Mouse (Mus musculus): ENCODE results near the gene Fmnl3.
"Not testable (repeated sequence)": the region's sequence is repeated elsewhere in the genome, so short reads cannot be mapped to it uniquely, and the experiment has no call there.

Fmnl3 gene

DNA sequence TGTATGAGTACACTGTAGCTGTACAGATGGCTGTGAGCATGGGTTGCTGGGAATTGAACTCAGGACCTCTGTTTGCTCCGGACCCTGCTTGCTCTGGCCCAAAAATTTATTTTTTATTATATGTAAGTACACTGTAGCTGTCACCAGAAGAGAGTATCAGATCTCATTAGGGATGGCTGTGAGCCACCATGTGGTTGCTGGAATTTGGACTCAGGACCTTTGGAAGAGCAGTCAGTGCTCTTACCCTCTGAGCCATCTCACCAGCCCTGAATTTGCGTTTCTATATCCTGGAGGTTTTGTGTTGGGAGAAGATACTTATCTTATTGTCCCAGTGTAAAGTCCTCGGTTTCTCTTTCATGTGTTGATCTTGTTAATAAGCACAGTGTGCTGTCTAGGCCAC is 16.5 kb upstream of the Fmnl3 start:
- DNase-seq = no peak

DNA sequence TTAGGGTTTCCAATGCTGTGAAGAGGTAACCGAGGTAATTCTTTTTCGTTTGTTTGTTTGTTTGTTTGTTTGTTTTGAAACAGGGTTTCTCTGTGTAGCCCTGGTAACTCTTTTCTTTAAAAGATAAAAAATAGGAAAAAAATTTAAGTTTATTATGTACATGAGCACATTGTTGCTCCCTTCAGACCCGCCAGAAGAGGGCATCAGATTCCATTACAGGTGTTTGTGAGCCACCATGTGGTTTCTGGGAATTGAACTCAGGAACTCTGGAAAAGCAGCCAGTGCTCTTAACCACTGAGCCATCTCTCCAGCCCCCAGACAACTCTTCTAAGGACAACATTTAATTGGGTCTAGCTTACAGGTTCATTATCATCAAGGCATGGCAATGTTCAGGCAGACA is 15.8 kb upstream of the Fmnl3 start:
- not testable (repeated sequence) for DNase-seq

DNA sequence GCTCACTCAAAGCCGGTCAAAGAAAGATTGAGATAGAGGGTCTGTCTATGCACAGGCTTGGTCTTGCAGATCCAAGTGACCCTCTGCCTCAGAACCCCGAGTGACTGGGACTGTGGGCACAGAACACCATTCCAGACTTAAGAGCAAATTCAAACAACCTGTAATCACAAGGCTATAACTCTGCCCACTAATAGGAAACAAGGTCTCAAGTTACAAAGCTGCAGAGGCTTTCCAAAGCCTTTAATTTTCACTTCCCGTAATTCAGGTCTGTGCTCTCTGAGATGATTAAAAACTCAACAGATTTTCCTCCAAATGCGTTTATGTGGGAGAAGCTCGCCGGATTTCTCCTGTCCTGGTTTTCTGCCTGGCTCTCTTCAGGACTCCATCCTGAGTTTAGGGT is 13.8 kb upstream of the Fmnl3 start:
- DNase-seq = no peak

DNA sequence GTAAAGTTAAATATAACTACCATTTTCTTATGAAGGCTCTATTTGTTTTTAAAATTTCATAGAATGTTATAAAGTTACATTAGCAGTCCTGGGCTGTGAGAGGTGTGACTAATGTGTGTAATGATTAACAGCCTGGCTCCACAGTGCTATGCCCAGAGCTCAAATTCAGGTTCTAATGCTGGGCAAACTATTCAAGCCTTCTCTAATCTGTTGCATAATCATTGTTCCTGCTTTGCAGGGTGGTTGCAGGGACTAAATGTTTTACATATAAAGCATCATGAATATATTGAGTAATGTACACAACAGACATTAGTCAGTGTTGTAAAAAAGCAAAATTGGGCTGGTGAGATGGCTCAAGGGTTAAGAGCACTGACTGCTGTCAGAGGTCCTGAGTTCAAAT is 12.6 kb upstream of the Fmnl3 start:
- DNase-seq = no peak

DNA sequence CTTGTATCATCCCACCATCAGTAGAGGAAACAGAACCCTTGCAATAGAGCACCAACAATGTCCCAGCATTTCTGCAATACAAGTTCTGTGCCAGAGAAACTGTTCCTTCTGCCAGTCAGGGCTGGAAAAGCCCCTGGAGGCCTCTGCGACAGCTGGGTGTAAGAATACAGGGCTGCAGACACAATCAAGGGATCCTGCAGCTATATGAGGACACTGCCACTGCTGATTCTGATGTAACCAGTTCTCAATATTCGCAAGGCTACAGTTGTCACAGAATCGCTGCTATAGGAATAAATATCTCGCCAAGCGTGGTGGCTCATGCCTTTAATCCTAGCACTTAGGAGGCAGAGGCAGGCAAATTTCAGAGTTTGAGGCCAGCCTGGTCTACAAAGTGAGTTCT is 6.0 kb upstream of the Fmnl3 start:
- no peak for DNase-seq

DNA sequence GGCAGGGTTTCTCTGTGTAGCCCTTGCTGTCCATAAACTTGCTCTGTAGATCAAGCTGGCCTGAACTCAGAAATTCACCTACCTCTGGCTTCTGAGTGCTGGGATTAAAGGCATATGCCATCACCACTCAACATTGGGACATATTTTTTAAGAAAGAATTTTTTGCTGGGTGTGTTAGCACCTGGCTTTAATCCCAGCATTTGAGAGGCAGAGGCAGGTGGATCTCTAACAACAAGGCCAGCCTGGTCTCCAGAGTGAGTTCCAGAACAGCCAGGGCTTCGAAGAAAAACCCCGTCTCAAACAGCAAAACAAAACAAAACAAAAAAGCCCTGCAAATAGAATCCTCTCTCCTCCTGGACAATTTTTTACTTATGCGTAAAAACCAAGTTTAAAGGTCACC is 5.3 kb upstream of the Fmnl3 start:
- DNase-seq = no peak

DNA sequence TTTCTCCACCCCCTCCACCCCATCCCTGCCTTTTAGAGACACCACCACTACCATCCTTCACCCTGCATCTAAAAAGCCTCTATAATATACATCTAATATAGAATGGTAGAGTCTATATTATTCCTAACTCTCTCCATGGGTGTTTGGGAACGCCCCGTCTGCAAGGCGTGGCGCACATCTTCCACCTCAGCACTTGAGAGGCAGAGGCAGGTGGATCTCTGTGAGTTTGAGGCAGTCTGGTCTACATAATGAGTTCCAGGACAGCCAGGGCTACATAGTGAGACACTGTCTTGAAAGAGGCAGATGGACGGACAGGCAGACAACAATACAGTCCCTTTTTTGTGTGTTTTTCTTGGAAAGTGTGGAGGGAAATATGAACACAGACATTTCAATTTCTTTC is 4.8 kb upstream of the Fmnl3 start:
- DNase-seq = no peak

DNA sequence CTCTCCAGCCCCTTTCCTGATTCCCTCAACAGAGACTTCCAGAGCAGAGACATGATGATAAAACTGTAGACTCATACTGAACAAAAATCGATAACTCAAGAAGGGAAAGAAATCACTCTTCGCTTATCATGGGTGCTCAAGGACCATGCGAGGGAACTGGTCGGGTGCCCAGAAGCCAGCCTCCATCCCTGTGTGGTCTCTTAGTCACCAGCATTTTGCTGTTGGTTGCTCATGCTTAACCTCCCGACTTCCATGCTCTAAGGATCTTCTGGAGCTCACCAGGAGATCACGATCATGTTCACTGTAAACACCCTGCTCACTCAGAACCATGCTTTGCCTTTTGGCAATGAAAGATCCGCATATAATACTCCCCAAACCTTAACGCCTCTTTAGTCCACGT is 2.5 kb upstream of the Fmnl3 start:
- no peak for DNase-seq

DNA sequence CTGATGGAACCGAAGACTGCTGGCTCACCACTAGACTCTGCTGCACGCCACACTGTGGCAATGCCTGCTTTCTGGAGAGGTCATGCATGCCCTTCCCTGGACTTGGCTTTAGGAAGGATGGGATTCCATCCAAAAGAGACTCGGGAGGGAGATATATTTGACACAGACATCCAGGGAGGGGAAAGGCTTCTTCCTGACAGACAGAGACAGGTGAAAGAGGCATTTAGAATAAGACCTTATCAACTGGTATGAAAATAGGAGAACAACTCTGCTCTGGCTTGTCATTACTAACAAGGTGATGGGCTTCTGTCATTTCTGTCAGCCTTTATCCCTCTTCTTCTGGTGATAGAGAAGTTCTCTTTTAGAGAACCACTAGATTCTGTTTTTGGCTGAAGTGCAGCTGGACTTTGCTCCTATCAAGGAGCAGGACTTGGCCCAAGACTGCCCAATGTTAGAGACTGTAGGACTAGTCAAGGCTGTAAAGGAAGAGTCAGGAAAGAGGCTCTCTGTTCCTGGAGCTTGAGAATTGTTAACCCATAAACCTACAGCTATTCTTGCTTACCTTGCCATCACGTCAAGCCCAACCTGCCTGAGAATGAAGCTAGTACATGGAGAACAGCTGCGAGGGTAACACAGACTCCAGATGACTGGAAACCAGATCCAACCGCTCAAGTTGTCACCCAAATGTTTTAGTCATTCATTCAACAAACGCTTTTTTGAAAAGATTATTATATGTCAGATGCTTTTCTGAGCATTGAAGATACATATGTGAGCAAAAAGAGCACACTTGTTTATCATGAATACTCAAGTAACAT is 1.5 kb upstream of the Fmnl3 start:
- no peak for DNase-seq

DNA sequence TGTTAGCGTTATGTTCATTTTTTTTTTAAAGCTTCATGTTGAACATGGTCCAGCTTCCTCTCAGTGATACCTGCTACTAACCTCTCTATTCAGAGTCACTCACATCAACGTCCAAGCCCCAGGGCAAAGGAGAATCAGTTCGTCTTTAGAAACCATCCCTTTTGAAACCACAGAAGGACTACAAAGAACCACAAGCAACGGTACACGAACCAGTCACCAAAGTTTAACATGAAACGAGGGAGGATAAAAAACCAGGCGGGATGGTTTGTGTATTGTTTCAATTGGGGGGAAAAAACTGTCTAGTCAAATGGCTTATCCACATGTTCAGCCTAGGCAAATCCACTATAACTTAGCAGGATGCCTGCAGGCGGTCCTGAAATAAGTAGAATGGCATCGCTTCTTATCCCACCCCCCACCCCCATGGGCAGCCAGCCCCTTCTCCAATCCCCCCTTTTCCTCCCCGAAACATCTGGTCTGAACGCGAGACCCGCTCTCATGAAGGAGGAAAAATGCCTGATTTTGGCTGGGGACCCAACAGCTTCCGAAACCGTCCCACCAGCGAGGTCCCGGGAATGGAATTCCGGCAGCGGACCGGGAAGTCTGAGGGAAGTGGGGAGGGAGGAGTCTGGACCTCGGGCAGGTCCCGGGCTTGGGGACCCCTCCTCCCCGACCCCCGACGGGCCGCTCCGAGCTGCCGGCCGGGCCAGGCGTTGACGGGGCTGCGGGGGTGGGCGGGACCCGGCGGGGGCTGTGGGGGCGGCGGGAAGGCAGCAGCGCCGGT is 701 bp downstream of the Fmnl3 start:
- DNase-seq = peak; percentile 71 to 81

DNA sequence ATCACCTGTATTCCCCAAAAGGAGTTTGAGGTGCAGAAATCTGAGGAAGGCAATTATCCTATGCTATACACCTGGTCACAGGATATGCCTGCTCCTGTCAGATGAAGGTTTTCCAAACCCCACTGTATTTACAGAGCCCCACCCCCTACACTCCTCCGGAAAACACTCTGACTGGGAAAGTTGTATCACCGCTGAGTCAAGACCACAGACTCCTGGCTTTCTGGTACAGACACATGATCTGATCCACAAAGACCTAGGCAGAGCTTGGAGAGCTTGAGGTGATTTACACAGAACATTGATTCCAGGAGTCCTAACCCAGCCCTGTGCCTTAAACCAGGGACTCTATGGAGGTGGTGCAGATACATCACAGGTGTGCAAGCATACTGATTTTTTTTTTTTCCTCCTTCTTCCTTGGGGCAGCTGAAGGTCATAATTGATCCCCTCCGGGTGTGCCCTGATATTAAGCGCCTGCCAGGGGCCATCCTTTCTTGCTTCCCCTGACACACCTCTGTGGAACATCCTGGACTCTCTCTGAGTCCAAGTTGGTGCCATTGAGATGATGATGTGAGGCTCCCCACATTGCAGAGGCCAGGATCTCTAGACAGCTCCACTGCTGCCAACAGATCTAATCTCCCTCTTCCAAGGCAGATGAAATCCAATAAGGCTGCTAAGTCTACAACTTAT is 1.6 kb downstream of the Fmnl3 start:
- DNase-seq = no peak

DNA sequence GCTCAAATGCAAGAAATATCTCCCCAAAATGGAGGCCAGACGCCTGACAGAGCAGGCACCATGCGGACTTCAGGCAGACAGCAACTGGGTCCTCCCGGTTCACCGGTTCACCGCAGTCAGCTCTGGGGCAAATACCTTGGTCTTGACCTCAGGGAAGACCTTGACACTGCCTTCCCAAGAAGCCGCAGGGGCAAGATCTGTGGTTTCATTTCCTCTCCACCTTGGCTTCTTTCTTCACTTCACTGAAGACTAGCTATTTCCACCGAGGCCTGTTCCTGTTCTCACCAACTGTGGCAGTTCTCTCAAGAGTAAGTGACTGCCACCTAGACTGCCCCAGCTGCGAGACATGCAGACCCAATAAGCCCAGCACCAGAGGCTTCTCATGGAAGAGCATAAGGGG is 5.4 kb downstream of the Fmnl3 start:
- peak; percentile 22 to 41 for DNase-seq

DNA sequence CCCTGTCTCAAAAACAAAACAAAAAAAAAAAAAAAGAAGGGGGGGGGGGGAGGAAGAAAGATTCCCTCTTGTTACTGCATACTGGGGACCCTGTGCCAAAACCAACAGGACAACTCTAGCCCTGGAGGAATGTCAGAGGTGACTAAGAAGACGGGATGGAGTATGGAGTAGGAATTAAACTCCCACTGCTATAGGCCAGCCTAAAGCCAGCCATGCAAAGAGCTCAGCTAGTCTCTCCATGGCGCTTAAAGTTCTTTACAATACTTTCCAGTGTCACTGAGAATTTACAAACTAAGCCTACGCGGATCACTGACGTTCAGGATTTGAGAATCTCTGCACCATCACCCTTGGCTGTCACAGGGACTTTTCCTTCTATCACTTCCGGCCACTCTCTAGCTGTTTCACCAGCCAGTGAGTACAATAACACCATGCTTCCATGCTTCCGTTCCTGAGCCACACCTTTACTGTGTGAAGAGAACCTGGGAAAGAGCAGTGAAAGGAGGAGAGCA is 6.2 kb downstream of the Fmnl3 start:
- DNase-seq = no peak

DNA sequence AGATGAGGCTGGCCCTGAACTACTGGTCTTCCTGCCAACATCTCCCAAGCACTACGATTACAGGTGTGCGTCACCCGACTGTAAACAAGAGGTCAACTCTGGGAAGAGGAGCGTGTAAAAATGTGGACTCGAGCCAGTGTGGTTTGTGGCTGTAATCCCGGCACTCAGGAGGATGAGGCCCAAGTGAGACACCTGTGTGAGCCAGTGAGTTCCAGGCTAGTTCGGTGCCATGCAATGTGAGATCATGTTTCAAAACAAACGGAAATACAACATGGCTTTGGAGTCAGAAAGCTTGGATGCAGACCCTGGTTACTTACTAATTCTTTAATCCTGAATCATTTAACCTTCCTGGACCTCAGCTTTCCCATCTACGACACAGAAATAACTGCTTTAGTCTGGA is 11.3 kb downstream of the Fmnl3 start:
- DNase-seq = no peak

DNA sequence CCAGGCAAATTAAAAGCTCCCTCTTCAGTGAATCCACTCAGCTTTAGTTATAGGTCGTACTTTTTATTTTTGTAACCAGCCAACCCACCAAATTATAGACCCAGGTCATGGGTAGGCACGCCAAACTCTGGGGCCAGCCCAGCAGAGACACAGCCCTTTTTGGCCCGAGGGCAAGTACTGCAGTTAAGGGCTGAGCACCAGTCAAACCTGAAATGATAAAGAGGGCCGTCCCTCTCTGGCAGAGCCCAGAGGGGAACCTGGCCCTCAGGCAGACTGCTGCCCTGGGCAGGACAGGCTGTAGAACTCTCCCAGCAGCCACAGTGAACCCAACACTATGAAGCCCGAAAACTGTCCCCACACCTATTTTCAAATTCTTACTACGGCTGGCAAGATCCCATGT is 13.8 kb downstream of the Fmnl3 start:
- DNase-seq = no peak

DNA sequence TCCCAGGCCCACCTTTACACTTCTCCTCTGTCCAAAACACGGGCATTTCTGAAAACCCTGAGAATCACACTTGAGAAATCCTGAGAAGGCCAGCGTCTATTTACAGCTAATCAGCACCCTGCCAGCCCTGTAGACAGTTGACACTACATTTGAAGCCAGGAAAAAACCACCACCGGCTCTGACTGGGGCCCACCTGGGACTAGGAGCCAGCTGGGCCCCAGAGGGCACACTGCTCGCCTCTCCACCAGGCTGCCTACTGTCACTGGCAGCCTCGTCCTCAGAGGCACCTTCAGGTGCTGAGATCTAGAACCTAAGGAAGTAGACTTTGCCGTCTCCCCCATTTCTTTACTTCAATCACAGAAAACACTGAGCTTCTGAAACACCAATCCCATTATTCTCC is 14.6 kb downstream of the Fmnl3 start:
- DNase-seq = no peak

DNA sequence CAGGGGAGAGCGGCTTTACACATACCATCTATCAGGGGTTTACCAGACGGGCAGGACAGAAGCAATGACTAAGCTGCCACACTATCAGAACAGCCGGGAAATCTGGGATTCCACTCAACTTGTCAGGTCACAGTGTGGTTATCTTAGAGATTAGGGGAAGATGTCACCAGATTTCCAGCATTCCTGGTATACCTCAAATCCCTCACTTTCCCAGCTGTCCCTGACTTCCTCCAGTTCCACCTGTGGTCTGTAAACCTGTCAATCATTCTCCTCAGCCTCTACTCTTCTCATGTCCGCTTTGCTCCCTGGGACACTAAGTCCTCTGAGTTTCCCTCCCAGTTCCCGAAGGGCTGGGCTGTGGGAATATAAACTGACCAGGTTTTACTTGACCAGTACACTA is 18.0 kb downstream of the Fmnl3 start:
- no peak for DNase-seq

DNA sequence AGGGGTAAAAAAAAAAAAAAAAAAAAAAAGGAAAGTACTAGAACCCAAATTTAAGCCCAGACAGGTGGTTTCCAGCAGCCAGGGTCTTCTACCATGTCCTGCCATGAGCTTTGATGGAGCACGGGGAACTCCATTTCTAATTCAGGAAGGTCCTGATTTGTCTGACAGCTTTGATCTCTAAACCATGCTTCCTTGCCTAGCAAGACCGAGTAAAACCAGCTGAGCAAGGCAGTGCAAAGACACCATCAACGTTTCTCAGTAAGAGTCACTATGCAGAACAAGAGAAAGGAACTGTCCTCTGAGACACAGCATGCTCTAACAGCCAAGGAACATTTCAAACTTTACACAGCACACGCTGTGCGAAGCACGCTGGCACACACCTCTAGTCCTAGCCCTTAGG is 18.7 kb downstream of the Fmnl3 start:
- no peak for DNase-seq

DNA sequence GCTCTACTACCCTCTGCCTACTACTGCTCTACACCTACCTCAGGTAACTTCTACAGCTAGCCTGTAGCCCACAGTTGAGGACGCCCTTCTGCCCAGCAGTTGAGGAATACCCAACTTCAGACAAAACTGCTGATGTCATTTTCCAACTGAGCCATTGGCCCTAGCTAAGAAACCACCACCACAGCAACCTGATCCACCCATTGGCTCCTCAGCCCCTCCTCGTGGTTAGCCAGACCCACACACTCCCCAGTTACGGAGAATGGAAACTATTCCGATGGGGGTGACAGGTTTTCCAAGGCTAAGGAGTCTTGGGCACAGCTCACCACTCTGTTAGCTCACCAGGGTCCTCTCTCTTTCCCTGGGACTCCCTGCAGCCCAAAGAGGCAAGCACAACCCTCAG is 25.3 kb downstream of the Fmnl3 start:
- no peak for DNase-seq

DNA sequence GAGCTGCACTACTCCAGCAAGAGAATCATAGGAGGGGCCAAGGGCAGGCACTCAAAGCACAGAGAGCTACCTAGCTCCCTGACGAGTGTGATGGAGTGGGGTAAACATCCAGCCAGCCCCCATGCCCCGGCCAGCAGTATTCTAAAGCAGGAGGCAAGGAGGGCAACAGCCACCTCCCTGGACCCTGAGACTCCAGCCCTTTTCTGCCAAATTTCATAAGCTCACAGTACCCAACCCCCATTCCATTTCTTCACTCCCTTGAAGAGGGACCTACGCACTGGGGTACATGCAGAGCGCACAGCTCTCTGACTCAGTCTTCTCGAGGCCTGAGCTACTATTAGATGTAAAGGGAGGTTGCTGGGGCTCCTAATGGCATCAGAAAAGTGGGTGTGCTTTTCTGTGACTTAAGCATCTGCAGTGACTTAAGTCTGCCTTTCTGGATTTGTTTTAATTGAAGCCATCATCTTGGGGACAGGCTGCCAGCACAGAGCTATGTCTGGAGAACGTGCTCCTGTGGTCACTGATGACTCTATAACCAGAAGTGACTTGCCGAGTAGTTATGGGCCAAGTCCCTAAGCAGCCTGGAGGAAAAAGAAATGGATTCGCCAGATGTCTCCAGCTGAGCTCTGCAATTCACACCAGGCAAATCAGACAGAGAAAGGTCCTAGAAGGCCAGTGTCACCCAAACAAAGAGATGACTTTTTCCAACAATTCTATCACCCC is 26.0 kb downstream of the Fmnl3 start:
- no peak for DNase-seq

DNA sequence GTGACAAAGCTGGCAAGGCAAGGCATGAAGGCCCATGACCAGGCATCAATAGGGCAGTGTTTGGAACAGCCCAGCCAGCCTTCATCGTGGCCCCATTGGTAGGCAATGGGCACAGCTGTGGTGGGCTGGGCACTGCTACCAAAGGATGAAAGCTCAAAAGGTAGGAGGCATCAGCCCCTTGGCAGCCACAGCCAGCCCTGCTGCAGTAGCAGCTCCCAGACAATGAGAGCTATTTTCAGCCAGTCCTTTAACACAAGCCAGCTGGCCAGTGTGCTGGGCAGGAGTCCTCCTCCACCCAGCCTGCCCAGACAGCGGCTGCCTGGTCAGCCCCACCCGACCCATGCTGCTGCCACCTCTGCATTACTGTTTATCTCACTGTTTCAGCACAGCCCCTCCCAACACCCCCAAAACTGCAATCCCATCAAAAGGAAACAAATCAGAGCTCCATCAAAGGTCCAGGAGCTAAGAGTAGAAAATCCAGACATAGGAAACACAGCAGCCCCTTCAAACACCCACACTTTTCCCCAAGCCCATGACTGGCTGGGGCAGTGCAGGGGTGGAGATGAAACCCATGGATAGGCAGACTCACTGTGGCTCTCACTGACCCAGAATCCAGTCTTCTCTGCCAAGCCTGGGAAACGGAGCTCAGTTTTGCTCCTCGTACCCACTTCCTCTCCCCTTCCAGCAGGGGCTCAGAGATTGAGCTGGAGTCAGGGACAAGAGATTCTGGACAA is 26.7 kb downstream of the Fmnl3 start:
- DNase-seq = peak; percentile 49 to 61

All from kidney, postnatal 4 days (tissue).